Mouse (Mus musculus): ENCODE data around the gene Reep3.

DNA sequence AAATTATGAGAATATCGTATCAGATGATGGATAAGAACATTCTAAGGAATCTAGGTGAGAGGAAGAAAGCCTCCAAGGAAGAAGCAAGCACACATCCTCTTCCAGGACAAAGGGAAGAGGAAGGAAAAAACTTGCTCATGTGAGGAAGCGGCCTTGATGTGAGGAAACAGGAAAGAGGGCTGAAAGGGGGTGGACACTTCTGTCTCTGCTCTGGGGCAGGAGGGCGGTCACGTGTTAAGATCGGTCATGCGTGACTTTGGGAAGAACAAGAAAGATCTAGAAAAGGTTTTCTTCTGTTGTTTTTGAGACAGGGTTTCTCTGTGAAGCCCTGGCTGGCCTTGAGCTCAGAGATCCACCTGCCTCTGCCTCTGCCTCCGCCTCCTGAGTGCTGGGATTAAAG lies 53.5 kb downstream of the Reep3 start:
- no peak for TF ChIP-seq POLR2A (IDR thresholded peaks at IDR 0.05; ENCODE audit: control insufficient read depth in 1 of 2, insufficient read depth in 1 of 2, low read depth in 1 of 2, low read length in 2 of 2, poor library complexity in 1 of 2)
- no peak for TF ChIP-seq CTCF (IDR thresholded peaks at IDR 0.05 in 2 of 3, conservative IDR thresholded peaks at IDR 0.05 in 1 of 3; ENCODE audit: control insufficient read depth in 1 of 3, insufficient read depth in 1 of 3, low read depth in 2 of 3, low read length in 3 of 3, poor library complexity in 1 of 3, severe bottlenecking in 1 of 3)
- no peak for TF ChIP-seq MXI1 (IDR thresholded peaks at IDR 0.05; ENCODE audit: low read depth, low read length)
- no peak for TF ChIP-seq TBP (IDR thresholded peaks at IDR 0.05; ENCODE audit: low read depth, low read length)
- no peak for TF ChIP-seq E2F4 (IDR thresholded peaks at IDR 0.05; ENCODE audit: borderline replicate concordance, low read depth, low read length)
- no peak for TF ChIP-seq RCOR1 (IDR thresholded peaks at IDR 0.05; ENCODE audit: low read depth, low read length)
- TF ChIP-seq MAFK (IDR thresholded peaks at IDR 0.05; ENCODE audit: borderline replicate concordance, low read depth, low read length), result no peak
